Mouse (Mus musculus) common myeloid progenitor, adult 5-6 weeks (primary cell): ENCODE measurements at regions not wholly inside any gene's neighbourhood (a gene's known extent, or its start where the extent isn't known, plus 50 kb on each side); places are given as distances from the start of the nearest gene placed in this dataset.

ENCODE experiments used
- ATAC-seq: replicated peaks from 2 replicates; pipeline ENCODE4 v1.8.0; 2016; ENCODE audit warnings: low read depth, mild to moderate bottlenecking, moderate TSS enrichment, inconsistent platforms; ENCODE audit not compliant: poor library complexity, severe bottlenecking

- ATAC-seq, result no peak
Measured at GRCm38 (mm10) chr2:179170157-179170556, 272.1 kb upstream of the Cdh4 start.

DNA sequence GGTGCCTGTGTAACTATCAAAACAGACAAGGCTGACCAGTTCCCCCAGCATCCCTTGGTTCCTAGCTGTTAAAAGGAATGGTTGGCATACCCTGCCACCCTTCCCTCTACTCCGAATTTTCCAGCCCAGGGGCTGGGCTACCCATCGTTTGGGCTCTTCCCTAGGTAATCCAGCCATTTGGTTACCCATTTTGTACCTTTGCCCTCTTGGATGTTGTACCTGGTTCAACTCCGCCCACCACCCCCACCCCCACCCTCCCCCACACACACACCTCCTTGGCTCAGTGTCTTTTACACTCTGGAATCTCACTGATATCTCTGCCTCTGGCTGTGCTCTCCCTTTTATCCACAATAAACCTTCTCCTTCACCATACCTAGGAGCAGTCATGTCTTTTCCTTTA, 271.6 kb upstream of the Cdh4 start:
- ATAC-seq, result no peak

DNA sequence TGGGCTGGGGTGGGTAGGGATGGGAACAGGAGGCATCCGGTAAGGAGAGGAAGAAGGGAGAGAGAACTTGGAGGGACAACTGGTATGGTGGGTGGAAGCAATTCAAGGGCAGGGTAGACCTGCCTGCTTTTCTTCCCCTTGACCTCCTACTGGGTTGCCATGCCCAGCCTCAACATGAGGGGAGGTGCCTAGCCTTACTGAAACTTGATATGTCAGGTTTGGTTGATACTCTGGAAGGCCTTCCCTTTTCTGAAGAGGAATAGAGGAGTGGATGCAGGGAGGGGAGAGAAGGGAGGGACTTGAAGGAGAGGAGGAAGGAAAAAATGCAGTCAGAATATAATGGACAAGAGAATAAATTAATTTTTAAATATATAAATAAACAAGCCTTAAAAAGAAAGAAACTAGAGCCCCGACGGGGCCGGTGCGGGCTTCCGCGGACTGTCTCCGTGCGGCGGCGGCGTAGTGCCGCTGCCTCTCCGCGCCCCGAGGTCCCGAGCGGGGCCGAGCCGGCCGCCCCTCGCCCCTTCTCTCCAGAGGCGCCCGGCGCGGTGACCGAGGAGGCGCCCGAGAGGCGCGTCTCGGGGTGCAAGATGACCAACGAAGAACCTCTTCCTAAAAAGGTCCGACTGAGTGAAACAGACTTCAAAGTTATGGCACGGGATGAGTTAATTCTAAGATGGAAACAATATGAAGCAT, 265.2 kb upstream of the Cdh4 start:
- ATAC-seq, result peak; percentile 79; the same call in 1 of the 2 replicates

DNA sequence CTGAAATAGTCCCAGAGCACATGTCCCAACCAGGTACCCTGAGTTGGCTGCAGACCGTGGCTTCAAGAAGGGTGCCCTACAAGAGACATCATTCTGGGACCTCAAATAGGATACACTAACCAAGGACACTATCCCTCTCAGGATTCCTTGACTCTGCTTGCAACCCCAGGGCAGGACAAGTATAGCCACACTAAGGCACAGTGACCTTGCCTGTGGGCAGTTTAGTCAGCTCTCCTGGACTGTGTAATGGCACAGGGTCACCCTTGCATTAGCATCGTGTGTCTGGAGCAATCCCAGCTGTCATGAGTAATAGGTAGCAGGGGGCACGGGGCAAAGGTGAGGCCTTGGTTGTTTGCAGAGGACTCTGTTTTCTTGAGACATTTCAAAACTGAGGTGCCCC, 260.9 kb upstream of the Cdh4 start:
- ATAC-seq, result no peak

- ATAC-seq, result no peak
Measured at GRCm38 (mm10) chr2:179182123-179182522, 260.1 kb upstream of the Cdh4 start.

- no peak for ATAC-seq
Measured at GRCm38 (mm10) chr2:179192906-179193496, 249.2 kb upstream of the Cdh4 start.

DNA sequence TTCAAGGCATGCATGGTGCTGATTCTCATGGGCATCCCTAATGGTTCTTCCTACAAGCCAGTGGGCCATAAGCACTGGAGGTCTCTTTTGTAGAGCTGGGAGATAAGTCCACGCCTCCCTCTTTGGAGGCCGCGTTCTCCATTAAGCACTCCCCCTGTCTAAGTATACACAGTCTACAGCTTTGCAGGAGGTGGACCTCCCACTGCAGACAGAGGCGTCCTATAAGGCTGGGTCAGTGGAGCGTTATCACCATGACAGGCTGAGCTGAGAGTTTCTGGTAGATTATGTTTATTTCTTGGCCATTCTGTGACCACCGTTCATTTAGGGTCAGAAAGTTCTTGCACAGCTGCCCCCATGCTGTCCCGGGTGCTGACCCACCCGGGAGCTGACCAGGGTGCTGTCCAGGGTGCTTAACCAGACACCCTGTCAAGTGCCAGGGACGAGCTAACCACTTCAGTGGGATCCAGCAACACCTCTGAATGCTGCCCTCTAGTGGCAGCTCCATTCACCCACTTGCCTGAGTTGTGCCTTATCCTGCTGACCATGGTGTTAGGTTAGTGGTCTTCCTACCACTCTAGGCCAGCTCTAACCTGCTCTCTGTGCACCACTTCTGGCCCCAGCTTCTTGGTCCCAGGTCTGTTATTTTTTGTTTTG, 248.6 kb upstream of the Cdh4 start:
- peak; percentile 100 for ATAC-seq

- ATAC-seq, result no peak
Measured at GRCm38 (mm10) chr2:179197471-179197870, 244.8 kb upstream of the Cdh4 start.

GRCm38 (mm10) chr2:179200495-179200894, 241.7 kb upstream of the Cdh4 start:
- ATAC-seq, result peak; percentile 47; the same call in 1 of the 2 replicates

DNA sequence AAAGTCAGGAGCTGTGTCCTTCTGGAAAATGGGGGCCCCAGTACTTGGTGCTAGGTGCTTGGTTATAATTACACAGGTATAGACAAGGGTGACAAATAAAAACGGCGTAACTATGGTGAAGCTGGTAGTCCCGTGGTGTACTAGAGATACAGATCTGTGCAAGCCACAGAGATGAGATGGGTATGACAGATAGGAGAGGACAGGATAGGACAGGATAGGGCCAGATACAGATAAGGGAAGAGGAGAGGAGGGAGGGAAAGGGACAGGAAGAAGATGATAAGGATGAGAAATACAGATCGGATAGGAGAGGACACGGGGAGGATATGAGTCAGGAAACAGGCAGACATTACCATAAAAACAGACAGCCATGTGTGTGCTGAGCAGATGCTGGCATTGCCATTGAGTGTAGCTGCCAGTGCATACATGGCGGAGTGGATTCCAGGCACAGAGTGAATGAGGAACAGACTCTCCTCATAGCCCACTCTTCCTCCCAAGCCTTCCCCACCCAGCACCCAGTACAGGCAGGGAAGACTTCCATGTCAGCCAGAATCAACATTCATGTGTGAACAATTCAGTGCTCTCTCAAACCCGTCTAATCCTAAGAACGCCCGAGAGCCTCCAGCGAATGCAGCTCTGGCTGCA, 231.9 kb upstream of the Cdh4 start:
- no peak for ATAC-seq

GRCm38 (mm10) chr2:179216773-179217172, 225.5 kb upstream of the Cdh4 start:
- no peak for ATAC-seq

GRCm38 (mm10) chr2:179228096-179228495, 214.1 kb upstream of the Cdh4 start:
- ATAC-seq, result no peak

GRCm38 (mm10) chr2:179231708-179232354, 210.4 kb upstream of the Cdh4 start:
- no peak for ATAC-seq

DNA sequence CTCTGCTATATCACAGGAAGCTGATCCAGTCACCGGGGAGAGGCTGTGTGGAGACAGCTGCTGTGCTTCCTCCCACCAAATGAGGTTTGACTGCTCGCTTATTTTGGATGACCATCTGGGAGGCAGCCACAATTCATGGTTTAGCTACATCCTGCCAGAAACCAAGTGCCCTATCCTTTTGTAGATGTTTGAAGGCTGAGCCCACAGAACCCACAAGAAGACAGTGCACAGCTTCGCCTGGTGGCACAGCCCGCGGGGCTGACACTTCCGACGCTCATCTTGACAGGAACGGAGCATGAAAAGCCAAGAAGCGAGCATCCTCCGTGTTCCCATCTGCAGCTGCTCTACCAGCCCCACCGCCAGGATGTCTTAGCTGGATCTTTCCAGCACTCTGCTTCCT, 204.1 kb upstream of the Cdh4 start:
- no peak for ATAC-seq

- no peak for ATAC-seq
Measured at GRCm38 (mm10) chr2:179260892-179261291, 181.3 kb upstream of the Cdh4 start.

DNA sequence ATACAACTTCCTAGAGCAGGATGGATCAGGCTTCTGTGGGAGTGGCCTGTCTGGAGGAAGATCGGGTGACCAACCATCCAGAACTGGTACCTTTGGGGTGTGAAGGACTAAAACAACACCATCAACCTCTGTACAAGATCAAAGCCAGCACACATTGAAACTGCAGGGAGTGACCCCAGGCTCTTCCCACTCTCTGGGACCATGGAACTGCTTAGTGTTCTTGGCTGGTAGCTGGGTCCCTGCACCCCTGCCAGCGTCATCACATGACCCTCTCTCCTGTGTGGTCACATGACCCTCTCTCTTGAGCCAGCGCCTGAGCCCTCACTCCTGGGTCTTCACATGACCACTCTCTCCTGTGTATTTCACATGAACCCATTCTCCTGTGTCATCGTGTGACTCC, 178.3 kb upstream of the Cdh4 start:
- no peak for ATAC-seq

DNA sequence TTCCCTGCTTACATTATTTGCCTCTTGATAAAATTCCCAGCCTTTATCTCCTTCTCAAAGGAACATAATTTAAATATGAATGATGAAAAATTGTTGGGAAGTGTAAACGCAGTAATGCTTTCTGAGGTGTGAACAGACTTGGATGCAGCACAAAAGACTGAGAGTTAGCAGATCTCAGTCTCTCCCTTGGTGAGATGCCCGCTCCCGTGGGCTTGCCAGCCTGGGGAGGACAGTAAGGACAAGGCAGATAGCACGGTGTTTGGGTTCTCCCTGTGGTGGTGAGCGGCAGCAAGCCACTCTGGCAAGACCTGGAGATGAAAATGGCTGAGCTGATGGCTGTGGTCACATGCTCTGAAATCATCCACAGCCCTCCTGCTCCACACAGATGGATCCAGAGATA, 176.8 kb upstream of the Cdh4 start:
- ATAC-seq, result no peak

DNA sequence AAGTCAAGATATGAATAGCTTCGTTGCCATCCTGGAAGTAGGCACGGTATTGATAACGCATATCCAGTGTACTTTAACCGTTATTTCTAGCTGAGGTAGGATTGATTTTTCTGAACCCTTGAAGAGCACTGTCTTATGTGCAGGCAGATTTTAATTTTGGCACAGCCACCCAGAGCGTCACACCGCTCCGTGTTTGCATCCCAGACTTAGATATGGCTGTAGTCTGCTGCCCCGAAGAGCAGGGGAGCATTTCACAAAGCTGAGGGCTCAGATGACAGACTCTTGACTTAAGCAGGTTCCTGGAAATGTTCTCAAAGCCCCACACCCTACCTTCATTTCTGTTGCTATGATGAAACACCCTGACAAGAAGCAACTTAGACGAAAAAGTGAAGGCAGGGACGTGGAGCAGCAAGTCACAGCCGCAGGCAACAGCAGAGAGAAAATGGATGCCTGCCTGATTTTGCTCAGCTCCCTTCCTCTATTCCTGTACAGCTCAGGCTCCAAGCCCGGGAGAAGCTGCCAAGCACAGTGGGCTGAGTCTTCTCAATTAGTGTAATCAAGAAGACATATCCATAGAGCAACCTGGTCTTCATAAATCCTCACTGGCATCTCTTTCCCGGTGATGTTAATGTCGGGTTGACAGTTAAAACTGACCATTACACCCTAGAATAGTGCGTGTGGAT, 164.9 kb upstream of the Cdh4 start:
- ATAC-seq, result no peak

DNA sequence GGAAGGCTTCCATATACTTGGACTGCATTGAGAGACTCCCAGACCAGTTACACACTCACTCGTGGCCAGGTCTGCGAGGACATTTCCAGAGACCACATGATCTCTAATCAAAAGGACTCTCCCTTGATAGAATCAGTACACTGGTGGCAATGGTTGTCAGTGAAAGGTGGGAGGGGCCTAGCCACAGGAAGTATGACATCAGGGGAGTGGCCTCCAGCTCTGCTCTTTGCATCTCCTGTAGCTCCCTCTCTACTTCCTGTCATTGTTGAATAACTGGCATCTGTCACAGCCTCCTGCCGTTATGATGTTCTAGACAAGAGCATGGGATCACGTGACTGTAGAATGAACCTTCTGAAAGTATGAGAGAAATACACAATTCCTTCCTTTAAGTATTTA, 164.3 kb upstream of the Cdh4 start:
- ATAC-seq, result no peak

DNA sequence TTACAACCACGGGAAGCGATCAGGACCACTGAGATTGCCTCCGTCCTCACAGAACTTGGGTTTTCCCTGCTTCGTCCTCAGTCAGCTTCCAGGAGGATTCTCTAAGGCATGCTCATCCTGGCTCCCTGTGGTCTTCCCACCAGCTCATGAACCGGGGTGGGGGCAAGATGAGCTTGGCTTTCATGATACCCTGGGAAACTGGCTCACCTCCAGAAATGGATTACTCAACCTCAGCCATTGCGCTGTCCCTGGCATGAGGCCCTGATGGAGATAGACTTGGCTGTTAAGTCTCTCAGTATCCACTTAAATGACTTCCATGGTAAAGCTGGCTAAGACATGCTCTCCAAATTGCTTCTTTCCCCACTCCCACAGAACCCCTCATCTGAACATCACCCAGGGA, 160.0 kb upstream of the Cdh4 start:
- ATAC-seq, result no peak
